Mouse (Mus musculus) small intestine, adult 2 months (tissue): Measurements from ENCODE around the gene Nutm1. TPM values are rescaled to one million over a fixed set of nuclear protein-coding genes. Genes with fewer than 3 reads are reported as not detected.
"Not testable (repeated sequence)": the region's sequence is repeated elsewhere in the genome, so short reads cannot be mapped to it uniquely, and the experiment has no call there.

Source experiments
- H3K27ac ChIP-seq: fragments of 200-500 bp; 2 replicates; pipeline ENCODE4 v1.5.1; 2012; ENCODE audit warnings: low read depth, low read length, control low read depth, inconsistent platforms; ENCODE audit not compliant: insufficient read depth
- H3K27me3 ChIP-seq: fragments of 200-500 bp; 2 replicates; pipeline ENCODE4 v1.6.1; 2012; ENCODE audit warnings: mild to moderate bottlenecking, moderate library complexity, low read length, inconsistent platforms; ENCODE audit not compliant: control insufficient read depth, insufficient read depth
- H3K36me3 ChIP-seq: fragments of 200-500 bp; 2 replicates; pipeline ENCODE4 v1.6.1; 2012; ENCODE audit warnings: mild to moderate bottlenecking, low read length, control low read depth, inconsistent platforms; ENCODE audit not compliant: control insufficient read depth, insufficient read depth
- H3K4me1 ChIP-seq: fragments of 200-500 bp; 2 replicates; pipeline ENCODE4 v1.6.1; 2012; ENCODE audit warnings: low read length, inconsistent platforms, mixed read lengths; ENCODE audit not compliant: control insufficient read depth, insufficient read depth, insufficient read length
- H3K4me3 ChIP-seq: fragments of 200-500 bp; 2 replicates; pipeline ENCODE4 v1.5.1; 2012; ENCODE audit warnings: low read depth, mild to moderate bottlenecking, control low read depth, inconsistent platforms, low read length, moderate library complexity
- CTCF ChIP-seq: fragments of 200-500 bp; IDR thresholded peaks from 2 replicates; pipeline ENCODE4 v1.5.1; 2012; ENCODE audit warnings: low read depth, mild to moderate bottlenecking, control low read depth, inconsistent platforms, low read length, moderate library complexity, mixed read lengths; ENCODE audit not compliant: insufficient replicate concordance, insufficient read length; ENCODE audit errors: extremely low read depth
- POLR2A ChIP-seq: fragments of 200-500 bp; IDR thresholded peaks from 2 replicates; pipeline ENCODE4 v1.6.1; 2012; ENCODE audit warnings: low read depth, mild to moderate bottlenecking, control low read depth, inconsistent platforms, low read length, moderate library complexity
- WGBS: fragments of 180-500 bp; shearing (Covaris S2); methylation state at CpG from one replicate; pipeline ENCODE4 v1.1.7; 2018; 5-methylcytosine and 5-hydroxymethylcytosine counted together
- polyA plus RNA-seq: library from polyadenylated mRNA; depleted of rRNA; stranded (reverse); fragments of >200 nt; gene quantifications from 2 replicates; pipeline ENCODE4 v1.2.3, GENCODE M21; 2012; rRNA removed

Gene Nutm1
- not detected in 2 replicates for polyA plus RNA-seq

GRCm38 (mm10) chr2:112259241-112259962 lies at the start of gene Nutm1:
Gene Nutm1 (minus strand): TSS chr2:112259291.
- 45% methylated on average over 10 of the region's 10 CpGs for WGBS
- no peaks in the 10 kb centered on the region for H3K27me3 ChIP-seq
- TF ChIP-seq POLR2A (no peak), CTCF (peak; percentile 54; the same call in 1 of the 2 replicates)
- peaks cover 10% of the 10 kb centered on the region for H3K4me1 ChIP-seq
- H3K27ac ChIP-seq: no peak within 1 kb of the TSS
- no peak within 1 kb of the TSS for H3K4me3 ChIP-seq
- H3K36me3 ChIP-seq: no peaks in the 10 kb centered on the region

- Histone ChIP-seq H3K36me3 (0 out of 2 replicates have a peak, but pooled peaks cover 3% of the 10 kb centered on the region), H3K27ac (0 out of 2 replicates have a peak overlapping the region, but pooled peaks have one; percentile 19), H3K4me1 (0 out of 2 replicates have a peak, but pooled peaks cover 6% of the 10 kb centered on the region), H3K4me3 (no peak overlapping the region), H3K27me3 (no peaks in the 10 kb centered on the region)
- WGBS: 46% methylated on average over 3 of the region's 3 CpGs
- no peak for TF ChIP-seq CTCF
- TF ChIP-seq POLR2A: no peak
Measured at GRCm38 (mm10) chr2:112308671-112309070, 49.6 kb upstream of the Nutm1 start.

GRCm38 (mm10) chr2:112298221-112298620 lies 39.1 kb upstream of the Nutm1 start:
- Histone ChIP-seq H3K27me3 (no peaks in the 10 kb centered on the region), H3K36me3 (peaks cover 8% of the 10 kb centered on the region), H3K27ac (peak overlapping the region; percentile 71), H3K4me1 (peaks cover 10% of the 10 kb centered on the region; the same call in 1 of the 2 replicates), H3K4me3 (no peak overlapping the region)
- TF ChIP-seq CTCF (no peak), POLR2A (no peak)
- WGBS: 35% methylated on average over 4 of the region's 4 CpGs

- Histone ChIP-seq H3K4me3 (no peak overlapping the region), H3K4me1 (peaks cover 10% of the 10 kb centered on the region; the same call in 1 of the 2 replicates), H3K27ac (no peak overlapping the region), H3K27me3 (no peaks in the 10 kb centered on the region), H3K36me3 (peaks cover 8% of the 10 kb centered on the region)
- WGBS: 58% methylated on average over 3 of the region's 3 CpGs
- no peak for TF ChIP-seq CTCF
- TF ChIP-seq POLR2A: no peak
Measured at GRCm38 (mm10) chr2:112296211-112296610, 37.1 kb upstream of the Nutm1 start.

- Histone ChIP-seq H3K36me3 (peaks cover 8% of the 10 kb centered on the region), H3K27ac (no peak overlapping the region), H3K4me3 (no peak overlapping the region), H3K4me1 (peaks cover 9% of the 10 kb centered on the region), H3K27me3 (no peaks in the 10 kb centered on the region)
- TF ChIP-seq CTCF: no peak
- TF ChIP-seq POLR2A: no peak
- WGBS: 85% methylated on average over 2 of the region's 2 CpGs
Measured at GRCm38 (mm10) chr2:112292823-112293222, 33.7 kb upstream of the Nutm1 start.

GRCm38 (mm10) chr2:112289507-112289906 lies 30.4 kb upstream of the Nutm1 start:
- H3K36me3 ChIP-seq: peaks cover 4% of the 10 kb centered on the region; the same call in 1 of the 2 replicates
- 39% methylated on average over 3 of the region's 3 CpGs for WGBS
- peak overlapping the region; percentile 61 for H3K27ac ChIP-seq
- H3K27me3 ChIP-seq: no peaks in the 10 kb centered on the region
- TF ChIP-seq POLR2A: no peak
- no peak for TF ChIP-seq CTCF
- H3K4me3 ChIP-seq: no peak overlapping the region
- peaks cover 5% of the 10 kb centered on the region for H3K4me1 ChIP-seq

GRCm38 (mm10) chr2:112287059-112287458 lies 28.0 kb upstream of the Nutm1 start:
- no peaks in the 10 kb centered on the region for H3K36me3 ChIP-seq
- TF ChIP-seq POLR2A (no peak), CTCF (no peak)
- 21% methylated on average over 4 of the region's 4 CpGs for WGBS
- H3K27me3 ChIP-seq: no peaks in the 10 kb centered on the region
- peaks cover 7% of the 10 kb centered on the region for H3K4me1 ChIP-seq
- H3K4me3 ChIP-seq: no peak overlapping the region
- H3K27ac ChIP-seq: peak overlapping the region; percentile 75

- not testable (repeated sequence) for H3K27ac ChIP-seq, H3K27me3 ChIP-seq, H3K4me3 ChIP-seq, H3K36me3 ChIP-seq, H3K4me1 ChIP-seq
- 95% methylated on average over 1 of the region's 1 CpGs for WGBS
Measured at GRCm38 (mm10) chr2:112286062-112286461, 27.0 kb upstream of the Nutm1 start.
